Mouse (Mus musculus) heart, embryonic 14.5 days (tissue): ENCODE data around the gene Rsbn1l. TPM values are rescaled to one million over a fixed set of nuclear protein-coding genes. Genes with fewer than 3 reads are reported as not detected.

ENCODE experiments used
- ATAC-seq: fragments of 200-750 bp; cut with Nextera tagmentation; 2 replicates; pipeline ENCODE4 v1.8.0; 2017; ENCODE audit warnings: low read depth, moderate TSS enrichment; ENCODE audit not compliant: insufficient number of reproducible peaks, insufficient read depth, low FRiP score
- H3K27ac ChIP-seq, 2 experiments: fragments of 200-500 bp in 1 of 2; fragments of 300-500 bp in 1 of 2; sonication (generic) in 1 of 2; replicated peaks in 1 of 2; 2 replicates each; pipeline ENCODE4 v1.5.1; 2012 to 2014; ENCODE audit warnings: low read depth in 2 of 2, low read length in 2 of 2, control low read depth in 1 of 2, mild to moderate bottlenecking in 1 of 2, mixed read lengths in 1 of 2; ENCODE audit not compliant: control insufficient read depth in 1 of 2, insufficient read depth in 1 of 2
- H3K27me3 ChIP-seq: fragments of 300-500 bp; sonication (generic); 2 replicates; pipeline ENCODE4 v1.6.1; 2014; ENCODE audit warnings: mild to moderate bottlenecking, low read length, control low read depth; ENCODE audit not compliant: control insufficient read depth, insufficient read depth
- H3K36me3 ChIP-seq: fragments of 300-500 bp; sonication (generic); 2 replicates; pipeline ENCODE4 v1.6.1; 2014; ENCODE audit warnings: mild to moderate bottlenecking, control low read depth, low read length, mixed read lengths; ENCODE audit not compliant: control insufficient read depth, insufficient read depth
- H3K4me1 ChIP-seq, 2 experiments: fragments of 200-500 bp in 1 of 2; fragments of 300-500 bp in 1 of 2; sonication (generic) in 1 of 2; 2 replicates each; pipeline ENCODE4 v1.6.1; 2012 to 2014; ENCODE audit warnings: low read length in 2 of 2, control low read depth in 1 of 2, mixed read lengths in 1 of 2; ENCODE audit not compliant: control insufficient read depth in 2 of 2, insufficient read depth in 2 of 2
- H3K4me2 ChIP-seq: fragments of 300-500 bp; sonication (generic); 2 replicates; pipeline ENCODE4 v1.6.1; 2014; ENCODE audit warnings: mild to moderate bottlenecking, low read length
- H3K4me3 ChIP-seq, 2 experiments: fragments of 200-500 bp in 1 of 2; fragments of 300-500 bp in 1 of 2; sonication (generic) in 1 of 2; 2 replicates each; pipeline ENCODE4 v1.5.1; 2012 to 2014; ENCODE audit warnings: low read length in 2 of 2, mild to moderate bottlenecking in 2 of 2, control low read depth in 1 of 2, low read depth in 1 of 2, moderate library complexity in 1 of 2; ENCODE audit not compliant: control insufficient read depth in 1 of 2, insufficient read depth in 1 of 2
- H3K9ac ChIP-seq: fragments of 300-500 bp; sonication (generic); 2 replicates; pipeline ENCODE4 v1.6.1; 2014; ENCODE audit warnings: mild to moderate bottlenecking, low read length
- H3K9me3 ChIP-seq: fragments of 300-500 bp; sonication (generic); 2 replicates; pipeline ENCODE4 v1.6.1; 2016; ENCODE audit warnings: low read length, control low read depth; ENCODE audit not compliant: control insufficient read depth
- WGBS: fragments of 180-500 bp; shearing (Covaris S2); extraction: QIAGEN DNeasy Blood & Tissue Kit; methylation state at CpG from one replicate; pipeline ENCODE4 v1.1.7; 2014; 5-methylcytosine and 5-hydroxymethylcytosine counted together
- polyA plus RNA-seq: library from polyadenylated mRNA; unstranded; fragments of >200 nt; fragmentation: Nextera tagmentation; extraction: Ambion mirVana; gene quantifications from 2 replicates; pipeline ENCODE4 v1.2.1, GENCODE M21; 2014

Gene Rsbn1l
- polyA plus RNA-seq, 1 experiment from 2014 or later: 7.9 TPM

DNA sequence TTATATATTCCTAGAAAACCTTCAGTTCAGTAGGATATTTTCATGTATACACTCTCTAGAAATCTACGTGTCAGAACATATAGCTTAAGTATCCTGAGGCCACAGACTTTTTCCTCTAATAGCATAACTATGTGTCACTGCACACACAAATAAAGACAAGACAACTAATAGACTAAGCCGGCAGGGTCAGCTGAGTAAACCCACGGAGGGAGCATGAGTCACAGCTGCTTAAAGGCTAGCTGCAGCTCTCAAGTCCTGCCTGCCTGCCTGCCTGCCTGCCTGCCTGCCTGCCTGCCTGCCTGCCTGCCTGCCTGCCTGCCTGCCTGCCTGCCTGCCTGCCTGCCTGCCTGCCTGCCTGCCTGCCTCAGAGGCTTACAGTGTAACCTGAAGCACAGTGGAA lies 30.7 kb downstream of the Rsbn1l start:
- no peaks in the 10 kb centered on the region; the same call in 1 of the 2 replicates for H3K36me3 ChIP-seq
- H3K4me1 ChIP-seq: peaks cover 2 to 15% of the 10 kb centered on the region in 2 experiments; a peak in 3 of 4 replicates
- H3K9me3 ChIP-seq: no peaks in the 10 kb centered on the region
- H3K27ac ChIP-seq: no peak overlapping the region
- 74% methylated on average over 3 of the region's 3 CpGs for WGBS
- no peak for ATAC-seq
- H3K4me2 ChIP-seq: no peak overlapping the region
- H3K27me3 ChIP-seq: no peaks in the 10 kb centered on the region
- no peak overlapping the region for H3K4me3 ChIP-seq
- H3K9ac ChIP-seq: no peak overlapping the region

DNA sequence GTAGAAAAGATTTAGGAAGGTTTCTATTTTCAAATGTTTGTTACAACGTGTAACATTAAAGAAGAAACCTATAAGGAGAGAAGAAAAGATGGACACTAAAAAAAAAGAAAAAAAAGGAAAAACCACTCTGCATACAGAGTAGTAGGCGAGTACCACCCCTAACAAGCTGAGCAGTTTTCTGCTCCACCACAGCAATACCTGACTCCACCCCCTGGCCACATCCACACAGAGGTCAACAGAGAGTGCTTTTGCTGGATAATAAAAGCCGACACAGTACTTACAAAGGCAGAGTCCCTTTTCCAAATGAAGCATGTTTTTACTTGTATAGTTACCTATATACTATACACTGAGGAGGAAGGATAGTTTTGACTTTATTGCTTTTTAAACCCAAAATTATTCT lies 31.6 kb downstream of the Rsbn1l start:
- H3K4me2 ChIP-seq: no peak overlapping the region
- no peak overlapping the region for H3K9ac ChIP-seq
- no peaks in the 10 kb centered on the region for H3K9me3 ChIP-seq
- no peak overlapping the region for H3K4me3 ChIP-seq
- H3K36me3 ChIP-seq: peaks cover 3% of the 10 kb centered on the region
- no peaks in the 10 kb centered on the region for H3K27me3 ChIP-seq
- ATAC-seq: no peak
- H3K4me1 ChIP-seq: peaks cover 2 to 6% of the 10 kb centered on the region in 2 experiments; a peak in 3 of 4 replicates
- no peak overlapping the region for H3K27ac ChIP-seq
- whole genome bisulfite sequencing: 75% methylated on average over 3 of the region's 3 CpGs

- no peak overlapping the region for H3K4me2 ChIP-seq
- no peak for ATAC-seq
- WGBS: 87% methylated on average over 9 of the region's 9 CpGs
- peaks cover 6% of the 10 kb centered on the region for H3K36me3 ChIP-seq
- no peak overlapping the region for H3K4me3 ChIP-seq
- no peak overlapping the region for H3K27ac ChIP-seq
- no peak overlapping the region for H3K9ac ChIP-seq
- no peaks in the 10 kb centered on the region for H3K27me3 ChIP-seq
- H3K9me3 ChIP-seq: no peaks in the 10 kb centered on the region
- H3K4me1 ChIP-seq: no peaks in the 10 kb centered on the region
Measured at GRCm38 (mm10) chr5:20919566-20919965, 36.6 kb downstream of the Rsbn1l start.

GRCm38 (mm10) chr5:20918967-20919366 lies 37.2 kb downstream of the Rsbn1l start:
- WGBS: 96% methylated on average over 4 of the region's 4 CpGs
- Histone ChIP-seq H3K27me3 (no peaks in the 10 kb centered on the region), H3K4me1 (no peaks in the 10 kb centered on the region), H3K9me3 (no peaks in the 10 kb centered on the region), H3K27ac (no peak overlapping the region), H3K4me3 (no peak overlapping the region), H3K9ac (no peak overlapping the region), H3K4me2 (no peak overlapping the region), H3K36me3 (peaks cover 6% of the 10 kb centered on the region)
- no peak for ATAC-seq

- Histone ChIP-seq H3K4me1 (no peaks in the 10 kb centered on the region), H3K27me3 (no peaks in the 10 kb centered on the region), H3K4me3 (no peak overlapping the region), H3K4me2 (no peak overlapping the region), H3K9me3 (no peaks in the 10 kb centered on the region), H3K27ac (no peak overlapping the region), H3K36me3 (no peaks in the 10 kb centered on the region), H3K9ac (no peak overlapping the region)
- no peak for ATAC-seq
- 70% methylated on average over 11 of the region's 11 CpGs for WGBS
Measured at GRCm38 (mm10) chr5:20913372-20914275, 42.6 kb downstream of the Rsbn1l start.

DNA sequence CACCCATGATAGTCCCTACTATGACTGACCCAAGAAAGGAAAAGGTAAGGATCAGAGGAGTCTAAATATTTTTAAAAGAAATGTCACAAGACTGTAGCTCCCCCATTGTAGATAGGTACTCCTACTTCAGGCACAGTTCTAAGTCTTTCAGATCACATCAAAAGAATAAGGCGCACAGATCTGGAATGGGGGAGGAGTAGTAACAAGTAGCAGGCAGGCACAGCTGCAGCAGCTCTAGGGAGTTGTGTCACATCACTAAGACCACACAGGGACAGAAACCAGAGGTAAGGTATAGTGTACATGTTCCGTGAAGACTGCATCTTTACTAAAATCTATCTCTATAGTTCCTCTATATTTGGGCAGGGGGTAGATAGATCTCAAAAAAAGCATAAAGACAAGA lies 44.5 kb downstream of the Rsbn1l start:
- Histone ChIP-seq H3K27ac (no peak overlapping the region), H3K9ac (no peak overlapping the region), H3K36me3 (peaks cover 13% of the 10 kb centered on the region), H3K4me2 (no peak overlapping the region), H3K9me3 (no peaks in the 10 kb centered on the region), H3K4me3 (no peak overlapping the region), H3K4me1 (no peaks in the 10 kb centered on the region), H3K27me3 (no peaks in the 10 kb centered on the region)
- 82% methylated on average over 2 of the region's 2 CpGs for WGBS
- ATAC-seq: no peak

- Histone ChIP-seq H3K4me3 (no peak overlapping the region), H3K9ac (no peak overlapping the region), H3K9me3 (no peaks in the 10 kb centered on the region), H3K4me2 (no peak overlapping the region), H3K27ac (no peak overlapping the region), H3K36me3 (peaks cover 44% of the 10 kb centered on the region), H3K27me3 (no peaks in the 10 kb centered on the region), H3K4me1 (no peaks in the 10 kb centered on the region; a peak in 1 of 4 replicates)
- 93% methylated on average over 7 of the region's 7 CpGs for WGBS
- ATAC-seq: no peak
Measured at GRCm38 (mm10) chr5:20906191-20906590, 50.0 kb downstream of the Rsbn1l start.
